Mouse (Mus musculus) Patski (cell line): ENCODE measurements around the gene Wdfy4. TPM values are rescaled to one million over a fixed set of nuclear protein-coding genes. Genes with fewer than 3 reads are reported as not detected.

Experiments
- ATAC-seq: fragments of 100-300 bp; one replicate; pipeline ENCODE4 v1.8.0; 2021
- CTCF ChIA-PET: fragments of 350-600 bp; sonication (Branson Sonifier 250); formaldehyde crosslinking; loops from one replicate; lab custom pipeline; 2022; ENCODE audit warnings: inconsistent platforms; lab: Charles Lee
- POLR2A ChIA-PET: fragments of 350-600 bp; sonication (Branson Sonifier 250); formaldehyde crosslinking; loops from one replicate; lab custom pipeline; 2022; ENCODE audit warnings: antibody characterized with exemption, inconsistent platforms; lab: Charles Lee
- DNase-seq: peaks from one replicate; pipeline ENCODE4 v3.0.0-alpha.2; 2011; ENCODE audit warnings: low read depth, low spot score
- H3K27me3 ChIP-seq: fragments of 371-371 bp; one replicate; pipeline ENCODE4 v1.5.1; 2021
- CTCF ChIP-seq: fragments of 100-300 bp; IDR thresholded peaks from one replicate; pipeline ENCODE4 v1.5.1; 2021
- in situ Hi-C: fragments of 300-500 bp; cut with MboI; formaldehyde crosslinking; loops from 3 replicates; pipeline ENCODE4 v1.11.1; 2018; ENCODE audit warnings: low pct_unique_long_range_greater_than_20kb, mixed read lengths
- polyA plus RNA-seq: library from polyadenylated mRNA; unstranded; gene quantifications from one replicate; pipeline ENCODE4 v1.2.3, GENCODE M21; 2021

Gene Wdfy4
- polyA plus RNA-seq, 1 experiment from 2014 or later, result not detected

- TF ChIP-seq CTCF, result no peak
- ATAC-seq (no peak), DNase-seq (no peak)
- ChIA-PET POLR2A (no interaction called here), CTCF (no interaction called here)
- H3K27me3 ChIP-seq, result peaks cover 9% of the 10 kb centered on the region
- in situ Hi-C loops, result no loop called here
Measured at GRCm38 (mm10) chr14:33083326-33083725, 102.0 kb downstream of the Wdfy4 start.

GRCm38 (mm10) chr14:33082301-33082700, 103.0 kb downstream of the Wdfy4 start:
- POLR2A ChIA-PET, result no interaction called here
- CTCF ChIA-PET, result no interaction called here
- in situ Hi-C loops, result no loop called here
- ATAC-seq (no peak), DNase-seq (no peak)
- peaks cover 10% of the 10 kb centered on the region for H3K27me3 ChIP-seq
- no peak for TF ChIP-seq CTCF

DNA sequence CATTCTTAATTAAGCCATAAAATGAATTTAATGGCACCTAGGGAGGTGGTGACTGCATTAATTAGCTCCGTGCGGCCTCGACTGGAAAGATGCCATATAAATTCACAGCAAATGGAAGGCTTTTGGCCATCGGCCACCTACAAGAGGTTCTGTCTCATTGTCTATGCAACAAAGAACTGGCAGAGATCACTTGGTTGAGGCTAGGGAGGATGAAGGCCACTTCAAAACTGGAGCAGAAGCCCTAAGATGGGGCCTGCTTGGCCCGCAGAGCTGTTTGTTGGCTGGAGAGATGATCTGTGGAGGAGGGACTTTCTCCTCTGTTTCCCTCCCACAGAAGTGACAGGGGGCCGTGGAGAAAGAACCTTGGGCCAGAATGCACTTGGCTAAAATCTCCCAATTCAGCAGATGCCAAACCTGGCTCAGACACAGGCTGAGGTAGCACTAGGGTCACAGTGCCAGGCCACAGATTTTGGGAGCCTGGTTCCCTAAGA, 103.9 kb downstream of the Wdfy4 start:
- H3K27me3 ChIP-seq, result peaks cover 10% of the 10 kb centered on the region
- DNase-seq (no peak), ATAC-seq (no peak)
- in situ Hi-C loops, result no loop called here
- ChIA-PET CTCF (no interaction called here), POLR2A (no interaction called here)
- TF ChIP-seq CTCF, result no peak

- ChIA-PET POLR2A (no interaction called here), CTCF (no interaction called here)
- in situ Hi-C loops, result no loop called here
- peaks cover 21% of the 10 kb centered on the region for H3K27me3 ChIP-seq
- TF ChIP-seq CTCF, result no peak
- ATAC-seq (no peak), DNase-seq (no peak)
Measured at GRCm38 (mm10) chr14:33078596-33078995, 106.7 kb downstream of the Wdfy4 start.

GRCm38 (mm10) chr14:33078110-33078509, 107.2 kb downstream of the Wdfy4 start:
- peaks cover 21% of the 10 kb centered on the region for H3K27me3 ChIP-seq
- no peak for ATAC-seq
- no peak for TF ChIP-seq CTCF
- in situ Hi-C loops, result no loop called here
- POLR2A ChIA-PET, result no interaction called here
- CTCF ChIA-PET, result no interaction called here
- DNase-seq, result no peak

DNA sequence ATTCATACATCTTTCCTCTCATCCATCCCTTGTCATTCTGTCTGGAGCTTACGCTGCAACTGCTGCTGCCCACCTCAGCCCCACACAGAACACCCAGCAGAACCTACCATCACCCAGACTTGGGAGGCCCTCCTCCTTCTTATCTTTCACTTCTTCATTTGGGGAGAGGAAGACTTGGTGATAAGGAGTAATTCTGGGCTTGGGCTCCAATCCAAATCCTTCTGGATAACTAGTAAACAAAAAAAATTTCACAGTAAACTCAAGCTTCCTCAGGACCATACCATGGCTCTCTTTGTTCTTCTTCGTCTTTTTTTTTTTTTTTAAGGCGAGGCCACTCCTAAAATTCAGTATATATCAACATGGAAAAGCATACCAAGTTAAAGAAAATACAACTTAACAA, 112.0 kb downstream of the Wdfy4 start:
- ATAC-seq, result no peak
- H3K27me3 ChIP-seq, result peaks cover 13% of the 10 kb centered on the region
- TF ChIP-seq CTCF, result no peak
- in situ Hi-C loops, result no loop called here
- ChIA-PET CTCF (no interaction called here), POLR2A (no interaction called here)
- DNase-seq, result no peak

- TF ChIP-seq CTCF, result no peak
- DNase-seq (no peak), ATAC-seq (no peak)
- peaks cover 11% of the 10 kb centered on the region for H3K27me3 ChIP-seq
- ChIA-PET POLR2A (no interaction called here), CTCF (no interaction called here)
- in situ Hi-C loops, result no loop called here
Measured at GRCm38 (mm10) chr14:33072351-33072750, 113.0 kb downstream of the Wdfy4 start.

GRCm38 (mm10) chr14:33067676-33068075, 117.6 kb downstream of the Wdfy4 start:
- DNase-seq (no peak), ATAC-seq (no peak)
- ChIA-PET CTCF (no interaction called here), POLR2A (no interaction called here)
- TF ChIP-seq CTCF, result no peak
- peaks cover 3% of the 10 kb centered on the region for H3K27me3 ChIP-seq
- in situ Hi-C loops, result no loop called here

GRCm38 (mm10) chr14:33062996-33063395, 122.3 kb downstream of the Wdfy4 start:
- H3K27me3 ChIP-seq, result peaks cover 12% of the 10 kb centered on the region
- ATAC-seq, result no peak
- in situ Hi-C loops, result no loop called here
- CTCF ChIA-PET, result no interaction called here
- POLR2A ChIA-PET, result no interaction called here
- DNase-seq, result no peak
- TF ChIP-seq CTCF, result no peak

DNA sequence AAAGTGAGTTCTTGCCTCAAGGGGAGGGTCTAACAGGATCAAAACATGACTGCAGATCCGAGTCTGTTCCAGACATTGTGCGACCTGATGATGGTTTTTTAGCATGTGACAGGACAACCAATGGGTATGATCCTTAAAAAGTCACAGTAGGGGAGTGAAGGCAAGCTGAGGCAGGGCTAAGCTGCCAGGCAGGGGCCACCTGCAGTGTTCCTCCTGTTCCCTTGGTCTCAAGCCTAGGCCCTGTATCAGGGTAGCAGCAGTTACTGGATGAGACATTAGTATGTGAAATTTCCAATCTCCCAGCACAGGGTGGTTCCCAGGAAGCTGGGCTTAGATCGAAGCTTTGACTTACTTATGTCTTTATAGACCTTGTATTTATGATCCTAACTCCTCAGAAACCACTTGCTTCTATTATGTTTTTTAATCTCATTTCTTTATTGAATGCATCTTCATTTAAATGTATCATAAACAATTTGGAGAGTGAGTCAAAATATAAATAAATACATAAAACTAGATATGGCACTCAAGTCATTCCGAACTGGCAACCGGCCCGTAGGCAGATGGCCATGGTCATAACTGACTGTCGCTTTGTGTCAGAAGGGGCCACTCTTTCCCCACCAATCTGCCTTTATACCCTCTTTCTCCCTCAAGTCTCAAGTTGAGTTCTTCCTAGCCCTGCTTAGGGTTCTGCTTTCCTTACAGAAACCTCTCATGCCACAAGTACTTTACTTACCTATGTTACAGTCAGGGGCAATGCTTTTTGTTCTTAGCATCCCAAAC, 126.2 kb downstream of the Wdfy4 start:
- DNase-seq (no peak), ATAC-seq (no peak)
- no peak for TF ChIP-seq CTCF
- CTCF ChIA-PET, result no interaction called here
- in situ Hi-C loops, result no loop called here
- H3K27me3 ChIP-seq, result peaks cover 12% of the 10 kb centered on the region
- POLR2A ChIA-PET, result no interaction called here

DNA sequence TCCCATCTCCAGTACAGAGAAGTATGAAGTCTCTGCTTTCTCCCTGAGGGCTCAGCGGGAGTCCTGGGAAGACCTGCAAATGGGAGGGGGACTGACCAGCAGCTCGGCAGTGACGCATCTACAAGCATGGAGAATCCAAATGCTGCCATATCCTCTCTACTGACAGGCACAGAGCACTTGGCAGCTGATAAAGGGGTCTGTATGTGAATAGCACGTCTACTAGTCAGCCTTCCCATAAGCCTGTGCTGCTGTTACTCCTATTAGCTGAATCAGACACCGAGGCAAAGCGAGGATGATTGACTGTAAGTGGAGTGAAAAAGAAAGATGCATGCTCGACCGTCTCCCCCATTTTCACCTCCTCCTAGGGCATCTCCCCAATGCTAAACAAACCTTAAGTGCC, 131.9 kb downstream of the Wdfy4 start:
- in situ Hi-C loops, result no loop called here
- no peak for DNase-seq
- no peak for TF ChIP-seq CTCF
- POLR2A ChIA-PET, result no interaction called here
- no peaks in the 10 kb centered on the region for H3K27me3 ChIP-seq
- no peak for ATAC-seq
- CTCF ChIA-PET, result no interaction called here
